Mouse (Mus musculus) c-Kit-positive CD71-positive TER-119-positive erythroid progenitor cells, embryonic 14.5 days (primary cell): Measurements from ENCODE around the gene Nipal3.

Experiments
- DNase-seq: peaks from one replicate; pipeline ENCODE4 v3.0.0-alpha.2; 2013; ENCODE audit warnings: low spot score

Gene Nipal3

GRCm38 (mm10) chr4:135494521-135495396 lies at the start of gene Nipal3, which contains the start of gene Stpg1:
Gene Nipal3, minus strand, starts transcription at chr4:135495038.
Gene Stpg1, plus strand, starts transcription at chr4:135494790.
- peak; percentile 90 for DNase-seq

GRCm38 (mm10) chr4:135544284-135544683 lies 49.4 kb upstream of the Nipal3 start:
- DNase-seq = no peak

DNA sequence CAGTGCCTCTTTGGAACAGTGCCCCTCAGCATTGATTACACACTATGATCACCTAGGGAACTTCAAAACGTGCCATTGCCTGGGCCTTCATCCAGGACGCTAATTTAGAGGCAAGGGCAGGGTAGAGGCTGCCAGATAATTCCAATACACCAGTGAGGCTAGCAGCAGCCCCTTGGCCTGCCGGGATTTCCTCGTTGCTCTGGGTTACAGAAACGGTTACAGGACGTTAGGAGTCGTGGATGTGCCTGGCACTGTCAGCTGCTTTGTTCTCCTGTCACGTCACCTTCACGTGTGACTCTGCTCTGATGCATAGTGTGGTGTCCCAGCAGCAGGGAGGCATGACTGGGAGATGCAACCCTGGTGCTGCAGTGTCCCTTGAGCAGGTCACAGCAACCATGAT lies 45.2 kb upstream of the Nipal3 start:
- no peak for DNase-seq

GRCm38 (mm10) chr4:135539056-135539455 lies 44.2 kb upstream of the Nipal3 start:
- no peak for DNase-seq

DNA sequence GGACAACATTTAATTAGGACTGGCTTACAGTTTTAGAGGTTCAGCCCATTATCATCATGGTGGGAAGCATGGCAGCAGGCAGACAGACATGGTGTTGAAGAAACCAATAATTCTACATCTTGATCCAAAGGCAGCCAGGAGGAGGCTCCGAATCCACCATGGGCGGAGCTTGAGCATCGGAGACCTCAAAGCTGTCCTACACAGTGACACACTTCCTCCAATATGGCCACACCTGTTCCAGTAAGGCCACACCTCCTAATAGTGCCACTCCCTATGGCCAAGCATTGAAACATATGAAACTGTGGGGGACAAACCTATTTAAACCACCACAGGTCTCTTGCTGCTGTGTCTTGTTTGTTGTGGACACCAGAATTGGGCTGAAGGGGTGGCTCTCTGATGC lies 40.2 kb upstream of the Nipal3 start:
- no peak for DNase-seq

DNA sequence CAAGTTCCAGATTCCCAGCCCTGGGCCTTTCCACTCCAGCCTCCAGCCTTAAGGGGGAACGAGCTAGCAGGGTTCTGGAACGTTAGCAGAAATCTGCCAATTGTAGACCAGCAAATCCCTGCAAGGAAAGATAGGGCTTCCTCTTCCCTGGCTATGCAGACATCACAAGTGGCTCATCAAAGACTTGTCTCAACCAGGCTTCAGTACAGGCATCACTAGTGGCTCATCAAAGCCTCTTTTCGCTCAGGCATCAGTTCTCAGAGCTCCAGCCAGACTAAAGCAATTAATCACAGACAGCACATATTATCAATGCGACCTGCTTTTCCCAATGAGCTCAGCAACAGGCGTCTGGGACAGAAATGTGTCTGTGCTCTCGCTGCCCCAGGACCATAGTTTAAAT lies 38.2 kb upstream of the Nipal3 start:
- no peak for DNase-seq

GRCm38 (mm10) chr4:135531771-135532613 lies 37.2 kb upstream of the Nipal3 start:
- DNase-seq = no peak

GRCm38 (mm10) chr4:135531236-135531635 lies 36.4 kb upstream of the Nipal3 start:
- no peak for DNase-seq

GRCm38 (mm10) chr4:135530270-135530669 lies 35.4 kb upstream of the Nipal3 start:
- DNase-seq = no peak

- no peak for DNase-seq
Measured at GRCm38 (mm10) chr4:135526039-135526710, 31.3 kb upstream of the Nipal3 start.

GRCm38 (mm10) chr4:135525057-135525456 lies 30.2 kb upstream of the Nipal3 start:
- DNase-seq = no peak

GRCm38 (mm10) chr4:135523939-135524338 lies 29.1 kb upstream of the Nipal3 start:
- no peak for DNase-seq

DNA sequence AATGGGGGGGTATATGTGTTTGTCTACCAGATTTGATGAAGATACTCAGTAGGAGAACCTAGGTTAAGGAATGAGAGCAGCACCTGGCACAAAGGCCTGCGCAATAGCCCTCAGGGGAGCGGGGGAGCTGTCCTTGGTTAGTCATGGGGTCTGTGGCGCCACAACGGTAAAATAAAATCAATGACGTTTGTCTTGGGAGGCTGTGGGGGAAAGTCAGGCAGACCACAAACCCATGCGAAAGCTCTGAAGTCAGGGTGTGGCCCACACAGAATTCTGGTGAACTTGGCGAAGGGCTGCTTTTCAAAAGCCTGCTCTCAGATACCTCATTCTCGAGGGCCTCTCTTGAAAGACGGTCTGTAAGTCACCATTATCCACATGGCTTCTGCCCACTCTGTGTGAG lies 25.6 kb upstream of the Nipal3 start:
- DNase-seq = no peak

DNA sequence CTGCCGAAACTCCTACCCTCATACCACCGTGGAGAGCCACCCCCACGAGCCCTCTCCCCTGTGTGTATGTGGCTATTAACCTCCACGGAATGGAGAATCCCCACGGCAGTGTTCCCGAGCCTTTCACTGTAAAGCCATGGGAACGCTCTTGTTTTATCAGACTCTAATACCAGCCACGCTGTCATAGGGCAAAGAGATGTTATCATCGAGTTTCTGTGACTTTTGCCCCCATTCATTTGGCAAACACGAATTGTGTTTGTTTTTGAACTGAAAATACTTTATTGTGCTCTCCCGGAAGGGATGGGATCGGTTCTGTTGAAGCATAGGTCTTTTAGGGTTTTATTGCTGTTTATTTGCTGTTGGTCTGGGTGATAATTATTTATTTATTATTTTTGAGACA lies 23.3 kb upstream of the Nipal3 start:
- DNase-seq = no peak

DNA sequence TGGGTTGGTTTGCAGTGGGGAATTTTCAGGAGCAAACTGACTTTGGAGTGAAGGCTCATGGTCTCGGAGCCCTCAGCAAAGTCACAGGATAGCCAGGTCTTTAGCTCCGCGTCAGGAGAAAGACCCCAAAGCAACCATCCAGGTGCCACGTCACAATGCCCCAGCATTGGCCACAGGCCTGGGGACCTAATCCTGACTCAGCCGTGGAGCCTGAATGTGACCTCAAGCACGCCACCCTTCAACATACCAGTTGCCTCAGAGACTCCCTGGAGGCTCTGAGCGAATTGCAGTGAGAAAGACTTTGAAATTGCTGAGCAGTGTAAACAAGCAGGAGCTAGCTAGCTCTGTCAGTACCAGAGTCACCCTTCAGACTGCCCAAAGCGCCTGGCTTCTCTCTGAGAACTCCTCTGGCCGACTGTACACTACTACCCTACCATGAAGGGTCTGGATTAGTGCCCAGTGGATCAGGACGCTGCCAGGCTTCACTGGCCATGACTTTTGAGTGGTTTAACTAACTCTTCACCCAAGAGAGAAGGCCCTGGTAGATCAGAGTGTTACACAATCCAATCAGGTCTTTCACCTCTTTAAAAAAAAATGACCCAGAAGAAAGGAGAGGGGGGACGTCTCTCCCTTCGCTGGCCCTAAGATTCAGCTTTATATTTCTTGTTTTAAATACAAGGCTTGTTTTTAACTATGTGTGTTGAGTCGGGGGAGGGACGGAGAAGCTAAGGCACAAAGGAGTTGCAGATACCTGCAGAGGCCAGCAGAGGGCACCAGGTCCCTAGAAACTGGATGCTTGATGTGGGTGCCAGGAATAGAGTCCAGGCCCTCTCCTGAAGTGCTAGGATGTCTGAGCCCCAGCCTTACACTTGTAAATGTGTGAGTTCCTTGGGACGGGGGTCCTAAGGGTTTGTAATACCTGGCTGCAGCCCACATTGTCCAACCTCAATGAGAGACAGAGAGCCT lies 21.8 kb upstream of the Nipal3 start:
- peak; percentile 52 for DNase-seq

DNA sequence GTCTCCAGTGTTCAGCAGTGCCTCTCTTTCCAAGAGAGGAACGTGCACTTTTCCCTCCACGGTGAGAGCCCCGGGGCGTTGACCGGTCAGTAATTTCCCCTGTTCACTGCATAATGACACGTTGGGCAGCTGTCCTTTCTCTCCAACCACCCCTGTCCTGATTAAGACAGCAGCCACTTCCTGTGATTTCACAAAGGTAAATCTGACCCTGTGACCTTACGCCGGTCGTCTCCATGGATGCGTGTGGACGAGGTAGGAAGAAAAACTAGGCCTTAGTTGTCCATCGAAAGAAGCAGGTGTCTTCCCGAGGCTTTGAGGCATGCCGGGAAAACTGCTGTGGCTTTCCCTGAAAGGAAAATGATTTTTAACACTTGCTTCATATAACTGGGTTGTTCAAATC lies 20.1 kb upstream of the Nipal3 start:
- DNase-seq = no peak

- DNase-seq = no peak
Measured at GRCm38 (mm10) chr4:135513865-135514264, 19.0 kb upstream of the Nipal3 start.

- DNase-seq = no peak
Measured at GRCm38 (mm10) chr4:135509515-135509914, 14.7 kb upstream of the Nipal3 start.

DNA sequence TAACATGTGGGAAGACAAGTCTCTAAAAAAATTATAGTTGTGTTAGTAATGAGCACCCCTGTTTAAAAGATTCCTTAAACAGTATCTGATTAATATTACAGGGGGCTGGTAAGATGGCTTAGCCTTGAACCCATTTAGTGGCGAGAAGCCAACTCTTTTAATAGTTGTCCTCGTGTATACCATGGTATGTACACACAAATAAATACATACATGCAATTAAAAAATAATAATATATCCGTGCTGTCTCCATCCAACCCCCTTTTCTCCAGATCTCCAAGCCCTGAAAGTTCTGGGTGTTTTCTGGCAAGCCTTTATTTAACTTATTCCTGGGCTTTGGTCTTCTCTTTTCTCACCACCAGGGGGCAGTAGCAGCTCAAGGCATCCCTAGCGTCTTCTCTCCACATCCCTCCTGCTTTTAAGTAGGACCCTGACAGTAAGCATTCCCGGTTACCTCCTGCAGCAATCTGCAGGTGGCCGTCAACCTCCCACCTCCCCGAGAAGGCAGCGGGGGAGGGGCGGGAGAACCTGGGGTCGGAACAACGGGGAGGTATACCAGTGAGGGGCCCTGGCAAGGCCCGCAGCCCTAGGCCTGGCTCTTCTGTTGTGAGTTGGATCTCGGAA lies 13.7 kb upstream of the Nipal3 start:
- DNase-seq = peak; percentile 79

GRCm38 (mm10) chr4:135507547-135508350 lies 12.9 kb upstream of the Nipal3 start:
- peak; percentile 77 for DNase-seq
